Mouse (Mus musculus): ENCODE data around the gene Parp3.

The Parp3 gene

GRCm38 (mm10) chr9:106475046-106475445, 1.7 kb downstream of the Parp3 start:
- peak; percentile 25 for DNase-seq (ENCODE audit: low read depth, low spot score)

DNA sequence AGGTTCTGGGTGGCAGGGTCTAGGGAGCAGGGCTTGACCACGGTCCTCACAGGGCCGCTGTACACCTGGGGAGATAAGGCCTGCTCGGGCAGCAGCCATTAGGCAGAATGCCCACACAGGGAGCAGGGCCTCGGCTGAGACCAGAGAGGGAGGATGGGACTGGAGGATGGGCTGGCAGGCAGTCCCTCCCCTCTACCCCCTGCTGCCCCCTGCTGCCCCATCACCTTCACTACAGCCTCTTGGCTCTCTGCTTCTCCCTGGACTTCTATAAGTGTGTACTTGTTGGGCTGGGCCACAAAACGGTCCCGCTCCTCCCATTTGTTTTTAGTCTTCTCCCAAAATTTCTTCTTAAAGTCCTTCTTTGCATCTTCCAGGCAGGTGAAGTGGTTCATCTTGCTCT, 2.3 kb downstream of the Parp3 start:
- peak; percentile 83 for DNase-seq (ENCODE audit: low read depth, low spot score)

DNA sequence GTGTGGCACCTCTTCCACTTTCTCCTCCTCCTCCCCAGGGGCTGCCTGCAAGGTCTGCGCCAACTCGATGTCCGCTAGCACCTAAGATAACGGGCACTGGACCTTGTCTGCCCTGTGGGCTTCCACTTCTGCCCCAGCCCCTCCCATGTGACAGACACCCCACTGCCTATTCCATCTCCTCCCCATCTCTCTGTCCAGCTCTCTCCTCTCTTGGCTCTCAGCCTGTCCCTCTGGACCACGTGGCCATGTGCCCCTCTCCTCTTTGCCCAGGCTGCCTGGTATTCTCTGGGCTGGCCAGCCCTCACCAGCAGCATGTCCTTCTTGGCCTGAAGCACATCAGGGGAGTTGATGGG, 3.0 kb downstream of the Parp3 start:
- DNase-seq (ENCODE audit: low read depth, low spot score): no peak

DNA sequence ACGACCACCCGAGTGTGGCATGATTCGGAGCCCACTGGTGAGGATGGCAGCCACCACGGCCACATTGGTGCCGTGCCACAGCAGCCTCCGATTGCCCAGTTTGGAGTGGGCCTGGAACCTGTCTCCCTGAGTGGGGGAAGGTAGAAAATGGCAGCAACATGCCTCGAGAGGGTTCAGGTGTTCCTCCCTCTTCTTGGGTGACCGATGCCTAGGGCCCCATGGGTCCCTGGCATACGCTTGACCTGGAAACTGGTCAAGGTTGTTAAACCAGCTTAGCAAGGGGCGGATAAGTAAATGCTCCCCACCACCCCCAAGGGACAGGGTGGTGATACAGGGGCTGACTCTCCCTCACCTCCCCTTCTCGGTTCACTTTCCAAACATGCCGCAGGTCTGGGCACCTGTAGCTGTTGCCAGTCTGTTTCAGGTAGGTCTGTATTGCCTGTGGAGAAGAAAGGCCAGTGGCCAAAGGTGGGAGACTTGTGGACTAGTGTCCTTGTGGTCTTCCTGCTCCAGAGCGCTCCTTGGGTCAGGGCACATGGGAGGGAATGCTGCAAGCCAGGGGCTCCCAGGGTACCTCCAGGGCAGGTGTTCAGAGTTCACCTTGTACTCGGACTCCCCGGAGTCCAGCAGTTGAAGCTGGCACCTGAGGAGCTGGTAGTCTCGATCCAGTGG, 3.5 kb downstream of the Parp3 start:
- DNase-seq (ENCODE audit: low read depth, low spot score): no peak

- no peak for DNase-seq (ENCODE audit: low read depth, low spot score)
These were observed 4.4 kb downstream of the Parp3 start for GRCm38 (mm10) chr9:106472321-106472720.

GRCm38 (mm10) chr9:106471892-106472291, 4.9 kb downstream of the Parp3 start:
- DNase-seq (ENCODE audit: low read depth, low spot score): no peak

DNA sequence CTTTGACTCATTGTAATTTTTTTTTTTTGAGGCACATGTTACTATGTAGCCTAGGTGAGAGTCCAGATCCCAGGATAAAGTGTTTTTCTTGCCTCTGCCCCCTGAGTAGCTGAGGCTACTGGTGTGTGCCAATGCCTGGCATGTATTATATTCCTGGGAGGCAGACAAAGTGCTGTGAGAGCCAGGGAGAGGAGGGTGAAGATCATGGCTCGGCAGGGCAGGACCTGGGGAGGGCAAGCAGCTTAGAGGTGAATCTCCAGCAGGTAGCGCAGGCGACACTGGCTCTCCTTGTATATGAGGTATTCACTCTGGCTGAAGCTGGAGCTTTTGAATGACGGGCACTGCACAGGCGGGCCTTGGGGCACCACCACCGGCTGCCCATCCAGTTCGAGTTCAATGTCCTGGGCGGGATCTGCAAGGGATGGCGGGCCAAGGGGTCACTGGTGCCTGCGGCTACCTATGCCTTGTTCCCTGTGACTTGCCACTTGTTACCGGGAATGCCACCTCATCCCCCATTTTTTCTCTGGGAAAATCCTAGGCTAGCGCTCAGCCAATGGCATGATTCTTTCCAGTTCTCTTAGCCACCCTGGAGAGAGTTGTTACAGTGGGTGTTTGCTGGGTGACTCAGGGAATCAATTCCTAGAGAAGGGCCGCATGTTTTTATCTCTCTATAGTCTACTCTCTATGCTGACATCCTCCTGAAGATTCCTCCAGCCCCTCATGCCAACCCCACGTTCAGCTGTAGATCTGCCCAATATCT, 5.6 kb downstream of the Parp3 start:
- no peak for DNase-seq (ENCODE audit: low read depth, low spot score)

DNA sequence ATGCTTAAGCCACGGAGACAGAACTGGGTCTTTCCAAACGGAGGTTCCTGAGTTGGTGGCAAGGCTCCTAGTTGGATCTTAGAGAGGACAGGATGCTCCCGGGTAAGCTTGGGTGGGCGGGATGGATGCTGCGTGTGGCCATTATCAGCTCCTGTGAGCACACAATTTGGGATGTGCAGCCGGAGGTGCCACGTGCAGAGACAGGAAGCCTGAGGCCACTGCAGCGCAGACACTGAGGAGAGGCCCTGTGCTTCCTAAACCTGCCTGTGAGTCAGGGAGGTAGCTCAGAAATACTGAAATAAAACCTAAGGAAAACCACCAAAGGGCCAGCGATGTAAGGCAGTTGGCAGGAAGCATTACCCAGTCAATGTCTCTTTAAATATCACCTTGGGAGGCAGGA, 7.0 kb downstream of the Parp3 start:
- DNase-seq (ENCODE audit: low read depth, low spot score): no peak

- DNase-seq (ENCODE audit: low read depth, low spot score): peak; percentile 50
These were observed 7.4 kb downstream of the Parp3 start for GRCm38 (mm10) chr9:106469317-106469716.

- no peak for DNase-seq (ENCODE audit: low read depth, low spot score)
These were observed 9.0 kb downstream of the Parp3 start for GRCm38 (mm10) chr9:106467746-106468145.

- DNase-seq (ENCODE audit: low read depth, low spot score): no peak
These were observed 10.0 kb downstream of the Parp3 start for GRCm38 (mm10) chr9:106466721-106467120.

DNA sequence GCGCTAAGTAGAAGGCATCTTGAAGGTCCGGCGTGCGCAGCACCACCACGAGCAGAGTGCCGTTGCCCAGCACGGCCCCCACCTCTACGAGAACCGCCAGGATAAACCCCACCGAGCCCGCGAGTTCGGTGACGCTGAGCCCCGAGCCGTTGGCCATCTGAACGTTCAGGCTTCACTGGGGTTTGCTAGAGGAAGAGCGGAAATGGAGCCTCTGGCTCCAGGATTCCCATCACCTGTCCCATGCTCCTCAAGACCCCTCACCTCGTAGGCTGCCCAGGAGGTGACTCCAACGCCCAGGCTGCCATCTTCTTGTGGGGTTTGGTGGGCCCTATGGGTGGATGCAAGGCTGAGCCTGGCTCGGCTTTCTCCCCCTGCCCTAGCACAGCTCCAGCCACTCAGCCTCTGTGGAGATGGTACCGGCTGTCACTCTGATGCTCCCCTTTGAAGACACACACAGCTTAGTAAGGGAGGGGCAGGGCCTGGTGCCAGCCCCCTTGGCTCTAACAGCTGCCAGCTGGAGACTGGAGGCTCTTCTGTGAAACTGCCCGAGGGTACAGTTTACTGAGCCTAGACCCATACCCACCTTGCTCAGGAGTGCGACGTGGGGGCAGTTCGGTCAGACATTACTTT, 11.1 kb downstream of the Parp3 start, which contains the start of gene Gpr62:
Gene Gpr62, minus strand, starts transcription at position 368 of the 630 bp plus-strand sequence.
- DNase-seq (ENCODE audit: low read depth, low spot score): no peak

GRCm38 (mm10) chr9:106464751-106465541, 11.8 kb downstream of the Parp3 start:
- DNase-seq (ENCODE audit: low read depth, low spot score): peak; percentile 46

GRCm38 (mm10) chr9:106463122-106464063, 13.4 kb downstream of the Parp3 start:
- DNase-seq (ENCODE audit: low read depth, low spot score): no peak

- DNase-seq (ENCODE audit: low read depth, low spot score): no peak
These were observed 14.3 kb downstream of the Parp3 start for GRCm38 (mm10) chr9:106462430-106462800.

- DNase-seq (ENCODE audit: low read depth, low spot score): no peak
These were observed 14.9 kb downstream of the Parp3 start for GRCm38 (mm10) chr9:106461641-106462429.

- no peak for DNase-seq (ENCODE audit: low read depth, low spot score)
These were observed 15.7 kb downstream of the Parp3 start for GRCm38 (mm10) chr9:106461026-106461415.

DNA sequence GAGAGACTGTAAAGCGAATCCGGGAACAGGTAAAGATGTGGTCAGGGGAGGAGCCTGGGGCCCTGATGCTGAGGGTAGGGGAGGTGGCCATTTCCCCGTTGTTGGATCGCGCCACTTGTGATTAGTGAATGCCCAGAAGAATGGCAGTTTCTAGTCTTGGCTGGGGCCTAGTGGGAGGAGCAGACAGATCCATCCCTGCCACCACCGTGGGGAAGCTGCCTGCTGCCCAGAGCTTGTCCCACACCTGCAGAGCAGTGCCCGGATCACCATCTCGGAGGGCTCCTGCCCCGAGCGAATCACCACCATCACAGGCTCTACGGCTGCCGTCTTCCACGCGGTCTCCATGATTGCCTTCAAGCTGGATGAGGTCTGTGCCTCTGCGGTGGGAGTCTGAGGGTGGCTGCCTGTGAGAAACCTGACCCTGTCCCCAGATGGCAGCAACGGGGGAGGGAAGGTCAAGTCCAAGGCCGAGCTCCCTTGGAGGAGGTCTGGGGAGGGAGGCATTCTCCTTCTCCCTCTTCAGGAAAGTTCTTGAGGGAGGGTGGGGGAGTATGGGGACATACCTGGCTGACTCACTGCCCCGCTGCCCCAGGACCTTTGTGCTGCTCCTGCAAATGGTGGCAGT, 16.2 kb downstream of the Parp3 start:
- no peak for DNase-seq (ENCODE audit: low read depth, low spot score)

DNA sequence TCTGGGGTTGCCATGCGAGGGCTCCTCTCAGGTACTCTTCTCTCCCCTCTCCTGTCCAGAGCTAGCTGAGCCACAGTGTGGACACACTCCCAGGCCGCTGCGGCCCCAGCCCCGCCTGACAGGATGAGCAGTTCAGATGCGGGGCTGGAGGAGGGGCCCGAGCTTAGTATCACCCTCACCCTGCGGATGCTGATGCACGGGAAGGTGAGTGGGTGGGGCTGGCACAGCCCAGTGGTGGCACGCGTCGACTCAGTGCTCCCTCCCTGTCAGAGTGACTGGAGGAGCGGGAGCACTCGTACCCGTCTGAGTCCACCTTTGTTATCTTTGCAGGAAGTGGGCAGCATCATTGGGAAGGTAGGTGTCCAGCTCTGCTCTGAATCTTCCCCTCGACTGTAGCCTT, 16.8 kb downstream of the Parp3 start:
- no peak for DNase-seq (ENCODE audit: low read depth, low spot score)

DNA sequence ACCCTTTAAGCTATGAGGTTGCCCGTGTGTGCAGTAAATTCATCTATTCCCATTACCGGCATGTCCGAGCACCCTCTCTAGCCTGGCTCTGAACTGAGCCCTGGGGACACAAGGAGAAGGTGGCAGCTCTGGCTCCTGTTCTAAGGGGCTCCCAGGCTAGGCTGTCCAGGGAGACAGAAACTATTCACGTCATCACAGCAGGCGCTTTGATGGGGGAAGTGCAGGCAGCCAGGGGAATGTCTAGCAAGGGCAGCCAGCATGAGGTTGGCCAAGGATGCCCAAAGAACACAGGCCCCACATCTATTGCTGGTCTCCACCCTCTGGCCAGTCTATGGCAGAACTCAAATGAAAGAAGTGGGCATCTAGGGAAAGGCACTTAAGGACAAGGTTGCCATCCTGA, 18.8 kb downstream of the Parp3 start:
- DNase-seq (ENCODE audit: low read depth, low spot score): no peak
